Mouse (Mus musculus): ENCODE measurements at regions not wholly inside any gene's neighbourhood (a gene's known extent, or its start where the extent isn't known, plus 50 kb on each side); places are given as distances from the start of the nearest gene placed in this dataset.

- no peaks in the 10 kb centered on the region for H3K36me3 ChIP-seq (ENCODE audit: control insufficient read depth, insufficient read depth, low read length)
- no peaks in the 10 kb centered on the region for H3K9me3 ChIP-seq (ENCODE audit: control insufficient read depth, low read length)
- H3K4me3 ChIP-seq (ENCODE audit: low read depth, low read length): no peak overlapping the region
- TF ChIP-seq CTCF (IDR thresholded peaks at IDR 0.05; ENCODE audit: low read depth): no peak
- TF ChIP-seq EP300 (optimal IDR thresholded peaks at IDR 0.05): no peak
- H3K4me2 ChIP-seq (replicated peaks; ENCODE audit: low read depth): no peak overlapping the region
- H3K27me3 ChIP-seq (ENCODE audit: control insufficient read depth, insufficient read depth, low read length): no peaks in the 10 kb centered on the region
- H3K9ac ChIP-seq (ENCODE audit: low read length): no peak overlapping the region
- DNase-seq (ENCODE audit: low spot score) (no peak), ATAC-seq (ENCODE audit: low FRiP score, low TSS enrichment) (no peak)
- no peaks in the 10 kb centered on the region for H3K4me1 ChIP-seq (replicated peaks; ENCODE audit: control insufficient read depth, insufficient read depth)
- 83% methylated on average over 2 of the region's 2 CpGs for WGBS
- no peak overlapping the region for H3K27ac ChIP-seq (replicated peaks)
Observed at GRCm38 (mm10) chr12:68840156-68840555, 318.8 kb downstream of the Rps29 start.

- no peak for ATAC-seq (ENCODE audit: low FRiP score, low TSS enrichment)
Observed at GRCm38 (mm10) chr12:68836023-68836422, 323.0 kb downstream of the Rps29 start.

GRCm38 (mm10) chr12:68833914-68834313 lies 325.1 kb downstream of the Rps29 start:
- no peak overlapping the region for H3K4me2 ChIP-seq (replicated peaks; ENCODE audit: low read depth)
- peaks cover 3% of the 10 kb centered on the region; the same call in 1 of the 2 replicates for H3K4me1 ChIP-seq (replicated peaks; ENCODE audit: control insufficient read depth, insufficient read depth)
- 46% methylated on average over 4 of the region's 4 CpGs for WGBS
- DNase-seq (ENCODE audit: low spot score) (no peak), ATAC-seq (ENCODE audit: low FRiP score, low TSS enrichment) (no peak)
- H3K27me3 ChIP-seq (ENCODE audit: control insufficient read depth, insufficient read depth, low read length): no peaks in the 10 kb centered on the region
- no peaks in the 10 kb centered on the region for H3K36me3 ChIP-seq (ENCODE audit: control insufficient read depth, insufficient read depth, low read length)
- H3K27ac ChIP-seq (replicated peaks): no peak overlapping the region
- H3K9ac ChIP-seq (ENCODE audit: low read length): no peak overlapping the region
- no peak overlapping the region for H3K4me3 ChIP-seq (ENCODE audit: low read depth, low read length)
- no peak for TF ChIP-seq CTCF (IDR thresholded peaks at IDR 0.05; ENCODE audit: low read depth)
- H3K9me3 ChIP-seq (ENCODE audit: control insufficient read depth, low read length): no peaks in the 10 kb centered on the region

More at GRCm38 (mm10) chr12:68836023-68836422, 323.0 kb downstream of the Rps29 start:
- Histone ChIP-seq H3K27me3 (ENCODE audit: control insufficient read depth, insufficient read depth, low read length) (no peaks in the 10 kb centered on the region), H3K27ac (replicated peaks) (no peak overlapping the region), H3K4me3 (ENCODE audit: low read depth, low read length) (no peak overlapping the region), H3K4me2 (replicated peaks; ENCODE audit: low read depth) (no peak overlapping the region), H3K4me1 (replicated peaks; ENCODE audit: control insufficient read depth, insufficient read depth) (peaks cover 3% of the 10 kb centered on the region; the same call in 1 of the 2 replicates), H3K9me3 (ENCODE audit: control insufficient read depth, low read length) (no peaks in the 10 kb centered on the region), H3K36me3 (ENCODE audit: control insufficient read depth, insufficient read depth, low read length) (no peaks in the 10 kb centered on the region), H3K9ac (ENCODE audit: low read length) (no peak overlapping the region)
- WGBS: 79% methylated on average over 3 of the region's 3 CpGs
- TF ChIP-seq EP300 (optimal IDR thresholded peaks at IDR 0.05) (no peak), CTCF (IDR thresholded peaks at IDR 0.05; ENCODE audit: low read depth) (no peak)
- DNase-seq (ENCODE audit: low spot score): no peak

- ATAC-seq (ENCODE audit: low FRiP score, low TSS enrichment) (no peak), DNase-seq (ENCODE audit: low spot score) (no peak)
- no peaks in the 10 kb centered on the region for H3K9me3 ChIP-seq (ENCODE audit: control insufficient read depth, low read length)
- no peak overlapping the region for H3K9ac ChIP-seq (ENCODE audit: low read length)
- WGBS: 50% methylated on average over 3 of the region's 3 CpGs
- H3K4me1 ChIP-seq (replicated peaks; ENCODE audit: control insufficient read depth, insufficient read depth): peaks cover 3% of the 10 kb centered on the region; the same call in 1 of the 2 replicates
- no peaks in the 10 kb centered on the region for H3K36me3 ChIP-seq (ENCODE audit: control insufficient read depth, insufficient read depth, low read length)
- no peak overlapping the region for H3K4me3 ChIP-seq (ENCODE audit: low read depth, low read length)
- no peak overlapping the region for H3K27ac ChIP-seq (replicated peaks)
- no peak for TF ChIP-seq EP300 (optimal IDR thresholded peaks at IDR 0.05)
- no peak for TF ChIP-seq CTCF (IDR thresholded peaks at IDR 0.05; ENCODE audit: low read depth)
- H3K4me2 ChIP-seq (replicated peaks; ENCODE audit: low read depth): no peak overlapping the region
- no peaks in the 10 kb centered on the region for H3K27me3 ChIP-seq (ENCODE audit: control insufficient read depth, insufficient read depth, low read length)
Observed at GRCm38 (mm10) chr12:68829404-68829803, 329.6 kb downstream of the Rps29 start.

- no peak overlapping the region for H3K9ac ChIP-seq (ENCODE audit: low read length)
- DNase-seq (ENCODE audit: low spot score) (no peak), ATAC-seq (ENCODE audit: low FRiP score, low TSS enrichment) (no peak)
- no peaks in the 10 kb centered on the region for H3K4me1 ChIP-seq (replicated peaks; ENCODE audit: control insufficient read depth, insufficient read depth)
- no peaks in the 10 kb centered on the region for H3K27me3 ChIP-seq (ENCODE audit: control insufficient read depth, insufficient read depth, low read length)
- H3K4me2 ChIP-seq (replicated peaks; ENCODE audit: low read depth): no peak overlapping the region
- TF ChIP-seq EP300 (optimal IDR thresholded peaks at IDR 0.05) (no peak), CTCF (IDR thresholded peaks at IDR 0.05; ENCODE audit: low read depth) (no peak)
- H3K9me3 ChIP-seq (ENCODE audit: control insufficient read depth, low read length): no peaks in the 10 kb centered on the region
- 80% methylated on average over 9 of the region's 9 CpGs for WGBS
- H3K36me3 ChIP-seq (ENCODE audit: control insufficient read depth, insufficient read depth, low read length): no peaks in the 10 kb centered on the region
- no peak overlapping the region for H3K4me3 ChIP-seq (ENCODE audit: low read depth, low read length)
- H3K27ac ChIP-seq (replicated peaks): no peak overlapping the region
Observed at GRCm38 (mm10) chr12:68827549-68828249, 331.3 kb downstream of the Rps29 start.

- no peak overlapping the region for H3K4me2 ChIP-seq (replicated peaks; ENCODE audit: low read depth)
- no peak overlapping the region for H3K27ac ChIP-seq (replicated peaks)
- TF ChIP-seq EP300 (optimal IDR thresholded peaks at IDR 0.05) (no peak), CTCF (IDR thresholded peaks at IDR 0.05; ENCODE audit: low read depth) (no peak)
- no peaks in the 10 kb centered on the region for H3K9me3 ChIP-seq (ENCODE audit: control insufficient read depth, low read length)
- WGBS: 49% methylated on average over 5 of the region's 5 CpGs
- DNase-seq (ENCODE audit: low spot score): no peak
- no peaks in the 10 kb centered on the region for H3K27me3 ChIP-seq (ENCODE audit: control insufficient read depth, insufficient read depth, low read length)
- ATAC-seq (ENCODE audit: low FRiP score, low TSS enrichment): peak; percentile 91
- no peak overlapping the region for H3K4me3 ChIP-seq (ENCODE audit: low read depth, low read length)
- no peaks in the 10 kb centered on the region for H3K4me1 ChIP-seq (replicated peaks; ENCODE audit: control insufficient read depth, insufficient read depth)
- no peaks in the 10 kb centered on the region for H3K36me3 ChIP-seq (ENCODE audit: control insufficient read depth, insufficient read depth, low read length)
- H3K9ac ChIP-seq (ENCODE audit: low read length): no peak overlapping the region
Observed at GRCm38 (mm10) chr12:68794396-68794795, 364.6 kb downstream of the Rps29 start.

Measured in stomach, postnatal 0 days (tissue).